Mouse (Mus musculus): ENCODE results near the gene Brd9. TPM values are rescaled to one million over a fixed set of nuclear protein-coding genes. Genes with fewer than 3 reads are reported as not detected.
A peak's percentile ranks its signal among the peaks of the same experiment; 100 is the strongest.

The Brd9 gene
- 33.1 and 35.1 TPM in 2 replicates for polyA plus RNA-seq (2011; ENCODE audit: insufficient read length, low read depth, missing spikeins)

- peak within 1 kb of the TSS; percentile 42 for H3K27ac ChIP-seq (ENCODE audit: insufficient read depth, low read length)
- no peak for TF ChIP-seq CTCF (IDR thresholded peaks at IDR 0.05; ENCODE audit: borderline replicate concordance, insufficient read depth, low read length)
- TF ChIP-seq POLR2A (IDR thresholded peaks at IDR 0.05; ENCODE audit: low read depth, low read length), result peak; percentile 68
- H3K4me1 ChIP-seq (ENCODE audit: control insufficient read depth, insufficient read depth, low read length), result no peaks in the 10 kb centered on the region
- H3K4me3 ChIP-seq (ENCODE audit: insufficient read depth, low read length), result peak within 1 kb of the TSS; percentile 58
These were observed at the start of gene Brd9, which contains the start of gene Trip13 for GRCm38 (mm10) chr13:73937321-73938176. Gene Brd9, plus strand, starts transcription at chr13:73937811. Gene Trip13, minus strand, starts transcription at chr13:73937784.

GRCm38 (mm10) chr13:73892493-73893178 lies 45.0 kb upstream of the Brd9 start:
- Histone ChIP-seq H3K27ac (ENCODE audit: insufficient read depth, low read length) (peak overlapping the region; percentile 93), H3K4me1 (ENCODE audit: control insufficient read depth, insufficient read depth, low read length) (peaks cover 17% of the 10 kb centered on the region), H3K4me3 (ENCODE audit: insufficient read depth, low read length) (no peak overlapping the region)
- TF ChIP-seq POLR2A (IDR thresholded peaks at IDR 0.05; ENCODE audit: low read depth, low read length) (no peak), CTCF (IDR thresholded peaks at IDR 0.05; ENCODE audit: borderline replicate concordance, insufficient read depth, low read length) (no peak)

GRCm38 (mm10) chr13:73897561-73897960 lies 40.0 kb upstream of the Brd9 start:
- H3K4me3 ChIP-seq (ENCODE audit: insufficient read depth, low read length), result no peak overlapping the region
- no peak for TF ChIP-seq POLR2A (IDR thresholded peaks at IDR 0.05; ENCODE audit: low read depth, low read length)
- no peak for TF ChIP-seq CTCF (IDR thresholded peaks at IDR 0.05; ENCODE audit: borderline replicate concordance, insufficient read depth, low read length)

GRCm38 (mm10) chr13:73907136-73907535 lies 30.5 kb upstream of the Brd9 start:
- TF ChIP-seq POLR2A (IDR thresholded peaks at IDR 0.05; ENCODE audit: low read depth, low read length) (no peak), CTCF (IDR thresholded peaks at IDR 0.05; ENCODE audit: borderline replicate concordance, insufficient read depth, low read length) (no peak)
- no peak overlapping the region for H3K4me3 ChIP-seq (ENCODE audit: insufficient read depth, low read length)
- H3K27ac ChIP-seq (ENCODE audit: insufficient read depth, low read length), result no peak overlapping the region
- no peaks in the 10 kb centered on the region for H3K4me1 ChIP-seq (ENCODE audit: control insufficient read depth, insufficient read depth, low read length)

More at GRCm38 (mm10) chr13:73897561-73897960, 40.0 kb upstream of the Brd9 start:
- no peak overlapping the region for H3K27ac ChIP-seq (ENCODE audit: insufficient read depth, low read length)
- H3K4me1 ChIP-seq (ENCODE audit: control insufficient read depth, insufficient read depth, low read length), result peaks cover 7% of the 10 kb centered on the region

- Histone ChIP-seq H3K4me3 (ENCODE audit: insufficient read depth, low read length) (no peak overlapping the region), H3K4me1 (ENCODE audit: control insufficient read depth, insufficient read depth, low read length) (no peaks in the 10 kb centered on the region), H3K27ac (ENCODE audit: insufficient read depth, low read length) (no peak overlapping the region)
- TF ChIP-seq POLR2A (IDR thresholded peaks at IDR 0.05; ENCODE audit: low read depth, low read length), result no peak
- TF ChIP-seq CTCF (IDR thresholded peaks at IDR 0.05; ENCODE audit: borderline replicate concordance, insufficient read depth, low read length), result 0 out of 2 replicates have a peak, but pooled peaks have one; percentile 33
These were observed 29.8 kb upstream of the Brd9 start for GRCm38 (mm10) chr13:73907683-73908412.

- H3K4me3 ChIP-seq (ENCODE audit: insufficient read depth, low read length), result no peak overlapping the region
These were observed 24.5 kb upstream of the Brd9 start for GRCm38 (mm10) chr13:73913066-73913465.

GRCm38 (mm10) chr13:73932201-73932600 lies 5.4 kb upstream of the Brd9 start:
- TF ChIP-seq POLR2A (IDR thresholded peaks at IDR 0.05; ENCODE audit: low read depth, low read length) (no peak), CTCF (IDR thresholded peaks at IDR 0.05; ENCODE audit: borderline replicate concordance, insufficient read depth, low read length) (no peak)
- Histone ChIP-seq H3K27ac (ENCODE audit: insufficient read depth, low read length) (no peak overlapping the region), H3K4me1 (ENCODE audit: control insufficient read depth, insufficient read depth, low read length) (no peaks in the 10 kb centered on the region), H3K4me3 (ENCODE audit: insufficient read depth, low read length) (no peak overlapping the region)

More at GRCm38 (mm10) chr13:73913066-73913465, 24.5 kb upstream of the Brd9 start:
- Histone ChIP-seq H3K4me1 (ENCODE audit: control insufficient read depth, insufficient read depth, low read length) (no peaks in the 10 kb centered on the region), H3K27ac (ENCODE audit: insufficient read depth, low read length) (no peak overlapping the region)
- TF ChIP-seq POLR2A (IDR thresholded peaks at IDR 0.05; ENCODE audit: low read depth, low read length), result no peak
- TF ChIP-seq CTCF (IDR thresholded peaks at IDR 0.05; ENCODE audit: borderline replicate concordance, insufficient read depth, low read length), result no peak

GRCm38 (mm10) chr13:73936938-73937320 lies 682 bp upstream of the Brd9 start:
- H3K4me1 ChIP-seq (ENCODE audit: control insufficient read depth, insufficient read depth, low read length), result no peaks in the 10 kb centered on the region
- TF ChIP-seq POLR2A (IDR thresholded peaks at IDR 0.05; ENCODE audit: low read depth, low read length) (no peak), CTCF (IDR thresholded peaks at IDR 0.05; ENCODE audit: borderline replicate concordance, insufficient read depth, low read length) (no peak)
- no peak overlapping the region for H3K27ac ChIP-seq (ENCODE audit: insufficient read depth, low read length)
- H3K4me3 ChIP-seq (ENCODE audit: insufficient read depth, low read length), result peak overlapping the region; percentile 58

GRCm38 (mm10) chr13:73938177-73938560 lies 558 bp downstream of the Brd9 start:
- H3K4me3 ChIP-seq (ENCODE audit: insufficient read depth, low read length), result peak overlapping the region; percentile 58
- no peaks in the 10 kb centered on the region for H3K4me1 ChIP-seq (ENCODE audit: control insufficient read depth, insufficient read depth, low read length)
- no peak for TF ChIP-seq CTCF (IDR thresholded peaks at IDR 0.05; ENCODE audit: borderline replicate concordance, insufficient read depth, low read length)
- TF ChIP-seq POLR2A (IDR thresholded peaks at IDR 0.05; ENCODE audit: low read depth, low read length), result no peak
- no peak overlapping the region for H3K27ac ChIP-seq (ENCODE audit: insufficient read depth, low read length)
